Mouse (Mus musculus): Measurements from ENCODE around the gene Trpc5.

Trpc5 gene

DNA sequence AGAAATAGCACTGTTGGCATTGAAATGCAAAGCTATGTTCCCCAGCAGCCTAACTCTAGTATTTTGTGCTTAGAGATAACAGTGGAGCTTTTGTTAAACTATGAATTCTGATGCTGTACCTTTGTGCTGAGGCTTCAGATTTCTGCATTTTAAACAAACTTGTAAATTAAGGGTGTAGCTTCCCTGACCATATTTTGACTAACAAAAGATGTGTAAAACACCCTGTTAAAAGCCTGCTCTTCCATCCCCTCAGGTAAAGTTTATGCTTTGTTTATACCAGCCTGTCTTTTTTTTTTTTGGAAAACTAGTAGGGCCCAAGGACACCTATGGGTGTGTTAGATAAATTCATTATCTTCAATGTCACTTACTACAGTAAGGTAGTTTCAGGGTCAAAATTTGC lies 350.0 kb downstream of the Trpc5 start:
- no peak for DNase-seq (ENCODE audit: low read depth, low spot score)

DNA sequence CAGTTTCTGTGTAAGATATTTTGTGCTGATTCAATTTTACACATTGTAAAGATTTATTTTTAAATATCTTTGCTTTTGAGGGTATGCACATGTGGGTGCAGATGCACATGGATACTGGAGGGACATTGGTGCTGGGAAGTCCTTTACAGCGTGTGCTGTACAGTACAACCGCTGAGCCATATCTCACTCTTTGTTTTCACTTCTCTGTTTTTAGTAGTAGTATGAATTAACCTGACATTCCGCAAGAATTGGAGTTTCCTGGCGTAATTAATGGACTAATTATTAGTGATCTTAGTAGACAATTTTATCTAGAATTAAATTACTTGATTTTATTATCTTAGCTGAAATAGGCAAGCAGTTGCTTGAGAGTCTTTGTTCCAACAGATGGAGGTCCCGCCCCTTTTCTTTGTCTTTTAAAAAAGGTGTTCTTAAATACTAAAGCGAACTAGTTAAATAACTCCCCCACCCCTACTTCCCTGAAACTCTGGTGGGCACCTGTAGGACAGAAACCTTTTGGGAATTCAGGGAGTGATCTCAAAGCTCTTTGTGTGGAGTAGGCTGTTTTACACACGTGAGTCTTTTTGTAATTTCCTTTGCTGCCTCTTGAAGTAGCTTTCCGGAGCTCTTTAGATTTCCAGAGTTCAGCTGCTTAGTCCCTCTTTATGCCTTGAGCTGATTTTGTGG lies 352.5 kb downstream of the Trpc5 start:
- DNase-seq (ENCODE audit: low read depth, low spot score) = no peak
